Mouse (Mus musculus) E14TG2a.4 (cell line): ENCODE measurements around the gene Hc.

Experiments
- CTCF ChIP-seq: conservative IDR thresholded peaks from 2 replicates; pipeline ENCODE4 v1.5.1; 2014; ENCODE audit warnings: low read length
- NANOG ChIP-seq: IDR thresholded peaks from 2 replicates; pipeline ENCODE4 v1.6.1; 2014; ENCODE audit warnings: borderline replicate concordance, low read length, mixed read lengths

- TF ChIP-seq CTCF (no peak), NANOG (peak; percentile 72)
Measured at GRCm38 (mm10) chr2:34937460-34937859, 123.8 kb downstream of the Hc start.
